Mouse (Mus musculus) lung, postnatal 0 days (tissue): ENCODE data around the gene Tectb. TPM values are rescaled to one million over a fixed set of nuclear protein-coding genes. Genes with fewer than 3 reads are reported as not detected.
A peak's percentile ranks its signal among the peaks of the same experiment; 100 is the strongest.

Source experiments
- ATAC-seq: fragments of 200-750 bp; cut with Nextera tagmentation; 2 replicates; pipeline ENCODE4 v1.8.0; 2017; ENCODE audit warnings: moderate library complexity
- DNase-seq: peaks from one replicate; pipeline ENCODE4 v3.0.0-alpha.2; 2016; ENCODE audit warnings: low spot score
- H3K27ac ChIP-seq: fragments of 300-500 bp; sonication (generic); 2 replicates; pipeline ENCODE4 v1.5.1; 2014; ENCODE audit warnings: antibody characterized with exemption, mild to moderate bottlenecking, low read length, mixed read lengths
- H3K27me3 ChIP-seq: fragments of 300-500 bp; sonication (generic); replicated peaks from 2 replicates; pipeline ENCODE4 v1.6.1; 2014; ENCODE audit warnings: low read length, mixed read lengths; ENCODE audit not compliant: insufficient read depth
- H3K36me3 ChIP-seq: fragments of 300-500 bp; sonication (generic); 2 replicates; pipeline ENCODE4 v1.6.1; 2014; ENCODE audit warnings: low read length, mixed read lengths; ENCODE audit not compliant: insufficient read depth
- H3K4me1 ChIP-seq: fragments of 300-500 bp; sonication (generic); 2 replicates; pipeline ENCODE4 v1.6.1; 2014; ENCODE audit warnings: antibody characterized with exemption, low read depth, low read length, mixed read lengths; ENCODE audit not compliant: insufficient read depth
- H3K4me2 ChIP-seq: fragments of 300-500 bp; sonication (generic); replicated peaks from 2 replicates; pipeline ENCODE4 v1.6.1; 2014; ENCODE audit warnings: low read depth, mild to moderate bottlenecking, low read length, moderate library complexity, mixed read lengths
- H3K4me3 ChIP-seq: fragments of 300-500 bp; sonication (generic); 2 replicates; pipeline ENCODE4 v1.5.1; 2014; ENCODE audit warnings: low read depth, low read length
- H3K9ac ChIP-seq: fragments of 300-500 bp; sonication (generic); replicated peaks from 2 replicates; pipeline ENCODE4 v1.6.1; 2014; ENCODE audit warnings: low read depth, mild to moderate bottlenecking
- H3K9me3 ChIP-seq: fragments of 300-500 bp; sonication (generic); 2 replicates; pipeline ENCODE4 v1.6.1; 2016; ENCODE audit warnings: low read length, mixed read lengths
- CTCF ChIP-seq: IDR thresholded peaks from 2 replicates; pipeline ENCODE4 v1.5.1; 2016; ENCODE audit warnings: antibody characterized with exemption, mild to moderate bottlenecking
- EP300 ChIP-seq: IDR thresholded peaks from 2 replicates; pipeline ENCODE4 v1.6.1; 2016; ENCODE audit warnings: antibody characterized with exemption, mild to moderate bottlenecking, control low read depth
- WGBS: fragments of 180-500 bp; shearing (Covaris S2); extraction: QIAGEN DNeasy Blood & Tissue Kit; methylation state at CpG from one replicate; pipeline ENCODE4 v1.1.7; 2014; 5-methylcytosine and 5-hydroxymethylcytosine counted together
- polyA plus RNA-seq: library from polyadenylated mRNA; unstranded; fragments of >200 nt; fragmentation: Nextera tagmentation; extraction: Ambion mirVana; gene quantifications from 2 replicates; pipeline ENCODE4 v1.2.1, GENCODE M21; 2015

Gene Tectb
- polyA plus RNA-seq, result 0.21 and 0.27 TPM in 2 replicates

GRCm38 (mm10) chr19:55180433-55180832 is at the start of gene Tectb:
TSS of gene Tectb (plus strand) at chr19:55180733.
- no peak for DNase-seq
- WGBS, result 84% methylated on average over 5 of the region's 5 CpGs
- no peak for ATAC-seq
- Histone ChIP-seq H3K27ac (no peak within 1 kb of the TSS), H3K9me3 (no peaks in the 10 kb centered on the region), H3K4me3 (no peak within 1 kb of the TSS), H3K27me3 (no peaks in the 10 kb centered on the region), H3K36me3 (no peaks in the 10 kb centered on the region), H3K4me2 (no peak within 1 kb of the TSS), H3K9ac (no peak within 1 kb of the TSS), H3K4me1 (0 out of 2 replicates have a peak, but pooled peaks cover 4% of the 10 kb centered on the region)
- TF ChIP-seq CTCF (no peak), EP300 (no peak)

- Histone ChIP-seq H3K4me3 (no peak overlapping the region), H3K27me3 (no peaks in the 10 kb centered on the region), H3K36me3 (no peaks in the 10 kb centered on the region), H3K9ac (no peak overlapping the region), H3K27ac (no peak overlapping the region), H3K9me3 (no peaks in the 10 kb centered on the region), H3K4me2 (no peak overlapping the region), H3K4me1 (peaks cover 13% of the 10 kb centered on the region)
- WGBS, result 23% methylated on average over 1 of the region's 1 CpGs
- TF ChIP-seq EP300 (peak; percentile 66; the same call in 1 of the 2 replicates), CTCF (no peak)
- ATAC-seq (peak; percentile 58), DNase-seq (peak; percentile 71)
Measured at GRCm38 (mm10) chr19:55131747-55132146, 48.8 kb upstream of the Tectb start.

GRCm38 (mm10) chr19:55132476-55132875 is 48.1 kb upstream of the Tectb start:
- ATAC-seq (no peak), DNase-seq (no peak)
- H3K4me1 ChIP-seq, result peaks cover 16% of the 10 kb centered on the region
- no peak overlapping the region for H3K9ac ChIP-seq
- TF ChIP-seq CTCF (no peak), EP300 (no peak)
- H3K36me3 ChIP-seq, result no peaks in the 10 kb centered on the region
- no peak overlapping the region for H3K4me3 ChIP-seq
- no peaks in the 10 kb centered on the region for H3K27me3 ChIP-seq
- 69% methylated on average over 3 of the region's 3 CpGs for WGBS
- H3K9me3 ChIP-seq, result no peaks in the 10 kb centered on the region
- H3K4me2 ChIP-seq, result no peak overlapping the region
- H3K27ac ChIP-seq, result no peak overlapping the region

- H3K4me1 ChIP-seq, result peaks cover 16% of the 10 kb centered on the region
- 55% methylated on average over 9 of the region's 9 CpGs for WGBS
- H3K36me3 ChIP-seq, result no peaks in the 10 kb centered on the region
- ATAC-seq, result peak; percentile 58
- DNase-seq, result peak; percentile 85
- no peak overlapping the region for H3K9ac ChIP-seq
- H3K27me3 ChIP-seq, result no peaks in the 10 kb centered on the region
- no peak overlapping the region for H3K4me2 ChIP-seq
- no peak overlapping the region for H3K27ac ChIP-seq
- H3K9me3 ChIP-seq, result no peaks in the 10 kb centered on the region
- TF ChIP-seq EP300 (peak; percentile 80), CTCF (no peak)
- H3K4me3 ChIP-seq, result no peak overlapping the region
Measured at GRCm38 (mm10) chr19:55134521-55134920, 46.0 kb upstream of the Tectb start.

- no peak overlapping the region for H3K4me3 ChIP-seq
- no peak overlapping the region for H3K9ac ChIP-seq
- ATAC-seq, result no peak
- no peaks in the 10 kb centered on the region for H3K36me3 ChIP-seq
- TF ChIP-seq CTCF, result no peak
- no peak for TF ChIP-seq EP300
- no peak overlapping the region for H3K4me2 ChIP-seq
- DNase-seq, result no peak
- H3K9me3 ChIP-seq, result no peaks in the 10 kb centered on the region
- WGBS, result 83% methylated on average over 3 of the region's 3 CpGs
- no peak overlapping the region for H3K27ac ChIP-seq
- peaks cover 13% of the 10 kb centered on the region for H3K4me1 ChIP-seq
- no peaks in the 10 kb centered on the region for H3K27me3 ChIP-seq
Measured at GRCm38 (mm10) chr19:55135918-55136317, 44.6 kb upstream of the Tectb start.

- Histone ChIP-seq H3K9me3 (no peaks in the 10 kb centered on the region), H3K4me3 (no peak overlapping the region), H3K27me3 (no peaks in the 10 kb centered on the region), H3K36me3 (no peaks in the 10 kb centered on the region), H3K4me1 (peaks cover 11% of the 10 kb centered on the region), H3K4me2 (no peak overlapping the region), H3K9ac (no peak overlapping the region), H3K27ac (peak overlapping the region; percentile 69)
- WGBS, result 31% methylated on average over 4 of the region's 4 CpGs
- TF ChIP-seq CTCF (no peak), EP300 (peak; percentile 69)
- ATAC-seq (peak; percentile 48), DNase-seq (peak; percentile 84)
Measured at GRCm38 (mm10) chr19:55136693-55137427, 43.7 kb upstream of the Tectb start.
